Mouse (Mus musculus): ENCODE results near the gene Pon1. TPM values are rescaled to one million over a fixed set of nuclear protein-coding genes. Genes with fewer than 3 reads are reported as not detected.

The Pon1 gene
- polyA plus RNA-seq, 1 experiment from 2014 or later: 548 TPM

DNA sequence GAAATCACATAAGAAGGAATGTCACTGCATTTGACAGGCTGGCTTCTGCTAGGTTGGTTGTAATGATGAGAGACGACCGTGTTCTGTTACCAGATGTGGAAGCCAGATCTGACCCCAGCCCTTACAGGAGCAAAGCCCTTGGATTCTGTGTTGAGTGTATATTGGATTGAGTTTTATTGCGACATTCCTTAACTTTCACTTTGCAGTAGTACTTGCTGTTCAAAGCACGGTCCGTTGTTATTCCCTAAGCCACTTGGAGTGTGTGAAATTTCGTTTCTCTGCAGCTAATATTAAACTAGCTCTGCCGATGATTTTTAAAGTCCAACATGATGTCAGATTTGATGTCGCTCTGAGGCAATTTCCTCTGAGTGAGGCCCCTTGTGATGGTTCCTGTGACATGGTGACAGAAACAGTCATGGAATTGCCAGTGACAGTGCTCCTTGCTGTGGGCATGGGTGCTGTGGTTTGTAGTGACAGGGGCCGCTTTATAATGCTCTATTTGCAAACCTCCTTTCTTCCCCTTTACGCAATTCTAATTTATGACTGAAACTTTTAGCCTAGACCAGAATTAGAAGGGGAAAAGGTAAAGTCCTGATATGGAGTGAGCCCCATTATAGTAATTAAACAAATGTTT lies 19.4 kb downstream of the Pon1 start:
- WGBS (ENCODE audit: insufficient replicate concordance): 54% methylated on average over 10 of the region's 10 CpGs
- no peak overlapping the region for H3K4me3 ChIP-seq (ENCODE audit: low read depth, low read length)
- TF ChIP-seq CTCF (IDR thresholded peaks at IDR 0.05; ENCODE audit: low read depth) (no peak), EP300 (IDR thresholded peaks at IDR 0.05; ENCODE audit: low read depth) (no peak)
- H3K9ac ChIP-seq (replicated peaks): no peak overlapping the region
- H3K9me3 ChIP-seq (ENCODE audit: low read length): no peaks in the 10 kb centered on the region
- peak; percentile 57 for ATAC-seq
- no peak for DNase-seq
- H3K36me3 ChIP-seq (replicated peaks; ENCODE audit: insufficient read depth, low read length): no peaks in the 10 kb centered on the region
- H3K27me3 ChIP-seq (ENCODE audit: insufficient read depth, low read length): no peaks in the 10 kb centered on the region
- H3K4me2 ChIP-seq (ENCODE audit: low read depth, low read length): no peak overlapping the region
- peaks cover 7% of the 10 kb centered on the region for H3K4me1 ChIP-seq (ENCODE audit: insufficient read depth)
- 0 out of 2 replicates have a peak overlapping the region, but pooled peaks have one; percentile 5 for H3K27ac ChIP-seq (ENCODE audit: low read depth)

DNA sequence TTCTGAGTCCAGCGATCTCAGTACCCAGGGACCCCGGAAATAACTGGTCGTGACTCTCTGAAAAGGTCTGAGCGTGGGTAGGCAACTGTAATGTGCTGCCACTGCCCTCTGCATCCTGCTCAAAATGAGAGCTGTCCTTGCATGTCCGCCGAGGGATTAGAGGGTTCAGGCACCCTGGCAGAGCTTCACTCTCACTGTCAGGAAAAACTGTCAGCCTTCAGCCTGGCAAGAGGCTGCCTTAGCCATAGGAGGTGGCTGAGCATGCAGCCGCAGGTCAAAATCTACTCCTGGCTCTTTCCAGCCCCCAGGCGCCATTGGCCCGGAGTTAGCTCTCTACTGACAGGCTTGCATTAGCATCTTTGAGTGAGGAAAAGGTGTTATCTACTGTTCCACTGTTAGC lies 21.2 kb downstream of the Pon1 start:
- H3K4me1 ChIP-seq (ENCODE audit: insufficient read depth): peaks cover 7% of the 10 kb centered on the region
- H3K36me3 ChIP-seq (replicated peaks; ENCODE audit: insufficient read depth, low read length): no peaks in the 10 kb centered on the region
- no peak overlapping the region for H3K9ac ChIP-seq (replicated peaks)
- no peaks in the 10 kb centered on the region for H3K27me3 ChIP-seq (ENCODE audit: insufficient read depth, low read length)
- no peak overlapping the region for H3K27ac ChIP-seq (ENCODE audit: low read depth)
- no peak overlapping the region for H3K4me2 ChIP-seq (ENCODE audit: low read depth, low read length)
- H3K9me3 ChIP-seq (ENCODE audit: low read length): no peaks in the 10 kb centered on the region
- H3K4me3 ChIP-seq (ENCODE audit: low read depth, low read length): no peak overlapping the region
- DNase-seq (no peak), ATAC-seq (no peak)
- no peak for TF ChIP-seq CTCF (IDR thresholded peaks at IDR 0.05; ENCODE audit: low read depth)
- TF ChIP-seq EP300 (IDR thresholded peaks at IDR 0.05; ENCODE audit: low read depth): no peak
- WGBS (ENCODE audit: insufficient replicate concordance): 80% methylated on average over 9 of the region's 9 CpGs

DNA sequence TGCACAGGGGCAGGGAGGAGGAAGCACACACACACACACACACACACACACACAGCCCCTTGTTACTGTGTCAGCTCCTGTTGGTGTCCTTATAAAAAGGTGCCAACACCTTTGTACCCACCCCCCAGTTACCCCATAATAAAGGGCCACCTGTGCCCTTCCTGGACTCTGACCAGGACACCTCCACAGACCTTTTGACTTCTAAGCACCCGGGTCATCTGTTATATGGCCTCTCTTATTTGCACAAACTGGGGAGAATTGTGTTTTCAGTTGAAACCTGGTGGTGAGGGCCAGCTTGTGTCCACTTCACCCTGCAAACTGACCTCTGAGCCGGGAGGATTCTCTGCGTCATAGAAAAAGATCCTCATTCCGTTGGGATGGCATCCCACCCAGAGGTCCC lies 22.3 kb downstream of the Pon1 start:
- TF ChIP-seq CTCF (IDR thresholded peaks at IDR 0.05; ENCODE audit: low read depth): no peak
- peak; percentile 45; the same call in 1 of the 2 replicates for TF ChIP-seq EP300 (IDR thresholded peaks at IDR 0.05; ENCODE audit: low read depth)
- DNase-seq: peak; percentile 40

DNA sequence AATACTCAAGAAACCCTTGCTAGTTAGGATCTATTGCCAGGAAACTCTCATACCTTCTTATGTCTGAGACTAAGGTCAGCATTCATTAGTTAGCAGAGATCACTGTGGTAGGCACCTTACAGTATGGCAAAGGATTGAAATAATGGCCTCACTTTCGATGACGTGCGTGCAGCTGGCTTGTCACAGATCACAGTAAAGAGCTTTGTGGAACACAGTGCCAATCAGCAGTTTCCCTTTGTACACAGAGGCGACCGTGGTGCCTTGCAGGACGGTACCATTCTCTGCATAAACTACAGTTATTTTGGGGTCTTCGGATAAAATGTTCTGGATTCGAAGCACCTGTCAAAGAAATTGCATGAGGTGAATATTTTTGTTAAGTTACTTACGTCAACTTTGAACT lies 25.6 kb downstream of the Pon1 start:
- H3K27ac ChIP-seq (ENCODE audit: low read depth): no peak overlapping the region
- DNase-seq (no peak), ATAC-seq (no peak)
- no peak overlapping the region for H3K4me2 ChIP-seq (ENCODE audit: low read depth, low read length)
- H3K36me3 ChIP-seq (replicated peaks; ENCODE audit: insufficient read depth, low read length): no peaks in the 10 kb centered on the region
- H3K9ac ChIP-seq (replicated peaks): no peak overlapping the region
- no peaks in the 10 kb centered on the region for H3K9me3 ChIP-seq (ENCODE audit: low read length)
- WGBS (ENCODE audit: insufficient replicate concordance): 79% methylated on average over 9 of the region's 9 CpGs
- no peaks in the 10 kb centered on the region for H3K27me3 ChIP-seq (ENCODE audit: insufficient read depth, low read length)
- peaks cover 18% of the 10 kb centered on the region for H3K4me1 ChIP-seq (ENCODE audit: insufficient read depth)
- no peak overlapping the region for H3K4me3 ChIP-seq (ENCODE audit: low read depth, low read length)
- TF ChIP-seq EP300 (IDR thresholded peaks at IDR 0.05; ENCODE audit: low read depth) (no peak), CTCF (IDR thresholded peaks at IDR 0.05; ENCODE audit: low read depth) (no peak)

More for the DNA sequence above, 22.3 kb downstream of the Pon1 start:
- no peaks in the 10 kb centered on the region for H3K36me3 ChIP-seq (replicated peaks; ENCODE audit: insufficient read depth, low read length)
- peaks cover 13% of the 10 kb centered on the region for H3K4me1 ChIP-seq (ENCODE audit: insufficient read depth)
- H3K4me3 ChIP-seq (ENCODE audit: low read depth, low read length): no peak overlapping the region
- H3K9ac ChIP-seq (replicated peaks): no peak overlapping the region; the same call in 1 of the 2 replicates
- WGBS (ENCODE audit: insufficient replicate concordance): 65% methylated on average over 4 of the region's 4 CpGs
- no peak overlapping the region for H3K4me2 ChIP-seq (ENCODE audit: low read depth, low read length)
- no peaks in the 10 kb centered on the region for H3K27me3 ChIP-seq (ENCODE audit: insufficient read depth, low read length)
- peak; percentile 89 for ATAC-seq
- peak overlapping the region; percentile 72 for H3K27ac ChIP-seq (ENCODE audit: low read depth)
- H3K9me3 ChIP-seq (ENCODE audit: low read length): no peaks in the 10 kb centered on the region

DNA sequence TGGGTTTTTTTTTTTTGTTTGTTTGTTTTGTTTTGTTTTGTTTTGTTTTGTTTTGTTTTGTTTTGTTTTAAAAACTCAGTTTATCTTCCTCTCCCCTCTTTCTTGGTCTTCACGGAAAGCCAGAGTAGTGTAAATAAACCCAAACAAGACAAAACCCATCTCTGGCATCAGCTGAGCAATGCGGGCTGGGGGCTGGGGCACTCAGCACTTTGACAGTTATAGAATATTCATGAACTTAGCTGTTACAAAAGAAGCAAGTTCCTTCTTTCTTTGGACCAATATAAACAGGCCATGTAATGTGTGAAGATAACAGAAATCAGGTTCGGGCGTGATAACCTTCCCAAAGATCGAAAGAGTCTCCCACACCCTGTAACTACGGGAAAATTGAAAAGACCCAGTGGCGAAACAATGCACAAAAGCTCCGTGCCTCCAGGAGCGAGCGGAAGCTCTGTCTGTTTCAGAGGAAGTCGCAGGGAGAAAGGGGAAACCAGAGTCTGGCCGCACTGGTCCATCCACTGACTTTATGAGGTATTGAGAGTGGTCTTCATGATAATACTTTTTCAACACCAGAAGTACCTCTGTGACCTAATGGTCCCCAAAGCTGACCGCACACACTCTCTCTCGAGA lies 26.6 kb downstream of the Pon1 start:
- ATAC-seq: no peak
- Histone ChIP-seq H3K27me3 (ENCODE audit: insufficient read depth, low read length) (no peaks in the 10 kb centered on the region), H3K9ac (replicated peaks) (0 out of 2 replicates have a peak overlapping the region, but pooled peaks have one; percentile 2), H3K4me1 (ENCODE audit: insufficient read depth) (peaks cover 15% of the 10 kb centered on the region), H3K4me3 (ENCODE audit: low read depth, low read length) (peak overlapping the region; percentile 11; the same call in 1 of the 2 replicates), H3K9me3 (ENCODE audit: low read length) (no peaks in the 10 kb centered on the region), H3K27ac (ENCODE audit: low read depth) (no peak overlapping the region), H3K4me2 (ENCODE audit: low read depth, low read length) (peak overlapping the region; percentile 55), H3K36me3 (replicated peaks; ENCODE audit: insufficient read depth, low read length) (no peaks in the 10 kb centered on the region)
- TF ChIP-seq CTCF (IDR thresholded peaks at IDR 0.05; ENCODE audit: low read depth) (no peak), EP300 (IDR thresholded peaks at IDR 0.05; ENCODE audit: low read depth) (no peak)
- peak; percentile 23 for DNase-seq
- 20% methylated on average over 14 of the region's 14 CpGs for WGBS (ENCODE audit: insufficient replicate concordance)

DNA sequence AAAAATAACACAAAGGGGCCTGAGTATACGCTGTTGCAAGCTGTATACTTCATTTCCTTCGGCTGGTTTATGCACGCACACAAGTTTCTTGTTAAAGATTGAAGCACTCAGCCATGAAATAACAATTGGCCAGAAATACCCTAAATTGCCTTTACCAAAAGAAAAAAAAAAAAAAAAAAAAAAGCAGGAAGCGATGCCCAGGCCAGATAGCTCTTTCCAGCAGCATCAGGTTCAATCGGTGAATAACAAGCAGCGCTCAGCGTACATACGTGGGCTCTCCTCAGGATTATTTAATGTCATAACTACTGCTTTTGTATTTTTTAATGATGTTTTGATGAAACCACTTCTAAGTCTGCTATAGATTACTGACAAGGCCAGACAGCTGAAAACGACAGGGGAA lies 28.9 kb downstream of the Pon1 start:
- H3K4me2 ChIP-seq (ENCODE audit: low read depth, low read length): no peak overlapping the region
- ATAC-seq: no peak
- 49% methylated on average over 9 of the region's 9 CpGs for WGBS (ENCODE audit: insufficient replicate concordance)

More for the DNA sequence above, 28.9 kb downstream of the Pon1 start:
- no peak for DNase-seq
- no peaks in the 10 kb centered on the region for H3K9me3 ChIP-seq (ENCODE audit: low read length)
- no peaks in the 10 kb centered on the region for H3K27me3 ChIP-seq (ENCODE audit: insufficient read depth, low read length)
- peaks cover 12% of the 10 kb centered on the region; the same call in 1 of the 2 replicates for H3K4me1 ChIP-seq (ENCODE audit: insufficient read depth)
- no peak overlapping the region for H3K27ac ChIP-seq (ENCODE audit: low read depth)
- no peaks in the 10 kb centered on the region for H3K36me3 ChIP-seq (replicated peaks; ENCODE audit: insufficient read depth, low read length)
- H3K4me3 ChIP-seq (ENCODE audit: low read depth, low read length): no peak overlapping the region
- no peak overlapping the region for H3K9ac ChIP-seq (replicated peaks)
- peak; percentile 12; the same call in 1 of the 2 replicates for TF ChIP-seq EP300 (IDR thresholded peaks at IDR 0.05; ENCODE audit: low read depth)
- no peak for TF ChIP-seq CTCF (IDR thresholded peaks at IDR 0.05; ENCODE audit: low read depth)
